Mouse (Mus musculus): Measurements from ENCODE around the gene Pum1. TPM values are rescaled to one million over a fixed set of nuclear protein-coding genes. Genes with fewer than 3 reads are reported as not detected.
"Not testable (repeated sequence)": the region's sequence is repeated elsewhere in the genome, so short reads cannot be mapped to it uniquely, and the experiment has no call there.

Gene Pum1
- polyA plus RNA-seq, 1 experiment from 2014 or later = 81.2 TPM

GRCm38 (mm10) chr4:130670023-130670422 lies 6.9 kb downstream of the Pum1 start:
- WGBS = 80% methylated on average over 5 of the region's 5 CpGs
- peaks cover 27% of the 10 kb centered on the region for H3K4me1 ChIP-seq
- H3K4me3 ChIP-seq (replicated peaks); H3K27me3 ChIP-seq; ATAC-seq (ENCODE audit: insufficient number of reproducible peaks, low FRiP score, low TSS enrichment, low read depth); H3K9ac ChIP-seq; H3K9me3 ChIP-seq (replicated peaks); H3K27ac ChIP-seq (replicated peaks); H3K4me2 ChIP-seq (replicated peaks): not testable (repeated sequence)
- peaks cover 48% of the 10 kb centered on the region for H3K36me3 ChIP-seq

GRCm38 (mm10) chr4:130671079-130671845 lies 8.1 kb downstream of the Pum1 start:
- Histone ChIP-seq H3K9me3 (replicated peaks) (no peaks in the 10 kb centered on the region), H3K9ac (no peak overlapping the region), H3K4me2 (replicated peaks) (no peak overlapping the region), H3K27ac (replicated peaks) (no peak overlapping the region), H3K4me3 (replicated peaks) (no peak overlapping the region), H3K27me3 (no peaks in the 10 kb centered on the region), H3K4me1 (peaks cover 25% of the 10 kb centered on the region), H3K36me3 (peaks cover 49% of the 10 kb centered on the region)
- no peak for ATAC-seq (ENCODE audit: insufficient number of reproducible peaks, low FRiP score, low TSS enrichment, low read depth)
- WGBS = 86% methylated on average over 4 of the region's 4 CpGs

GRCm38 (mm10) chr4:130672161-130672560 lies 9.0 kb downstream of the Pum1 start:
- Histone ChIP-seq H3K4me3 (replicated peaks) (no peak overlapping the region), H3K27me3 (no peaks in the 10 kb centered on the region), H3K9me3 (replicated peaks) (no peaks in the 10 kb centered on the region), H3K4me2 (replicated peaks) (no peak overlapping the region), H3K9ac (no peak overlapping the region), H3K27ac (replicated peaks) (no peak overlapping the region), H3K36me3 (peaks cover 58% of the 10 kb centered on the region), H3K4me1 (peaks cover 25% of the 10 kb centered on the region)
- no peak for ATAC-seq (ENCODE audit: insufficient number of reproducible peaks, low FRiP score, low TSS enrichment, low read depth)

GRCm38 (mm10) chr4:130676746-130677145 lies 13.6 kb downstream of the Pum1 start:
- Histone ChIP-seq H3K4me1 (no peaks in the 10 kb centered on the region), H3K27ac (replicated peaks) (no peak overlapping the region), H3K27me3 (no peaks in the 10 kb centered on the region), H3K4me2 (replicated peaks) (no peak overlapping the region), H3K4me3 (replicated peaks) (no peak overlapping the region), H3K9ac (no peak overlapping the region), H3K36me3 (peaks cover 64% of the 10 kb centered on the region), H3K9me3 (replicated peaks) (no peaks in the 10 kb centered on the region)
- 92% methylated on average over 2 of the region's 2 CpGs for WGBS
- no peak for ATAC-seq (ENCODE audit: insufficient number of reproducible peaks, low FRiP score, low TSS enrichment, low read depth)

- Histone ChIP-seq H3K4me3 (replicated peaks) (no peak overlapping the region), H3K9ac (no peak overlapping the region), H3K4me2 (replicated peaks) (no peak overlapping the region), H3K36me3 (peaks cover 58% of the 10 kb centered on the region), H3K4me1 (no peaks in the 10 kb centered on the region), H3K9me3 (replicated peaks) (no peaks in the 10 kb centered on the region), H3K27me3 (no peaks in the 10 kb centered on the region), H3K27ac (replicated peaks) (no peak overlapping the region)
- no peak for ATAC-seq (ENCODE audit: insufficient number of reproducible peaks, low FRiP score, low TSS enrichment, low read depth)
- 95% methylated on average over 3 of the region's 3 CpGs for WGBS
Observed at GRCm38 (mm10) chr4:130678149-130678548, 15.0 kb downstream of the Pum1 start.

- H3K27me3 ChIP-seq = no peaks in the 10 kb centered on the region
- WGBS = 95% methylated on average over 6 of the region's 6 CpGs
- H3K27ac ChIP-seq (replicated peaks) = no peak overlapping the region
- H3K9me3 ChIP-seq (replicated peaks) = no peaks in the 10 kb centered on the region
- no peaks in the 10 kb centered on the region for H3K4me1 ChIP-seq
- peaks cover 51% of the 10 kb centered on the region for H3K36me3 ChIP-seq
- H3K9ac ChIP-seq = no peak overlapping the region
- no peak overlapping the region for H3K4me2 ChIP-seq (replicated peaks)
- H3K4me3 ChIP-seq (replicated peaks) = no peak overlapping the region
- no peak for ATAC-seq (ENCODE audit: insufficient number of reproducible peaks, low FRiP score, low TSS enrichment, low read depth)
Observed at GRCm38 (mm10) chr4:130680676-130681075, 17.6 kb downstream of the Pum1 start.

- H3K4me1 ChIP-seq; H3K27ac ChIP-seq (replicated peaks); H3K9me3 ChIP-seq (replicated peaks); H3K4me2 ChIP-seq (replicated peaks); H3K9ac ChIP-seq; H3K4me3 ChIP-seq (replicated peaks); ATAC-seq (ENCODE audit: insufficient number of reproducible peaks, low FRiP score, low TSS enrichment, low read depth); H3K27me3 ChIP-seq: not testable (repeated sequence)
- WGBS = 86% methylated on average over 5 of the region's 5 CpGs
- peaks cover 38% of the 10 kb centered on the region for H3K36me3 ChIP-seq
Observed at GRCm38 (mm10) chr4:130683051-130683450, 19.9 kb downstream of the Pum1 start.

- no peak overlapping the region for H3K4me2 ChIP-seq (replicated peaks)
- no peak for ATAC-seq (ENCODE audit: insufficient number of reproducible peaks, low FRiP score, low TSS enrichment, low read depth)
- WGBS = 64% methylated on average over 3 of the region's 3 CpGs
Observed at GRCm38 (mm10) chr4:130693936-130694335, 30.8 kb downstream of the Pum1 start.

GRCm38 (mm10) chr4:130694982-130695381 lies 31.9 kb downstream of the Pum1 start:
- Histone ChIP-seq H3K9me3 (replicated peaks) (no peaks in the 10 kb centered on the region), H3K4me2 (replicated peaks) (no peak overlapping the region), H3K4me1 (0 out of 2 replicates have a peak, but pooled peaks cover 4% of the 10 kb centered on the region), H3K9ac (no peak overlapping the region), H3K36me3 (peaks cover 6% of the 10 kb centered on the region; the same call in 1 of the 2 replicates), H3K27ac (replicated peaks) (no peak overlapping the region), H3K27me3 (no peaks in the 10 kb centered on the region), H3K4me3 (replicated peaks) (no peak overlapping the region)
- WGBS = 89% methylated on average over 3 of the region's 3 CpGs
- no peak for ATAC-seq (ENCODE audit: insufficient number of reproducible peaks, low FRiP score, low TSS enrichment, low read depth)

More at GRCm38 (mm10) chr4:130693936-130694335, 30.8 kb downstream of the Pum1 start:
- Histone ChIP-seq H3K9me3 (replicated peaks) (no peaks in the 10 kb centered on the region), H3K27ac (replicated peaks) (no peak overlapping the region), H3K4me3 (replicated peaks) (no peak overlapping the region), H3K4me1 (no peaks in the 10 kb centered on the region), H3K36me3 (peaks cover 6% of the 10 kb centered on the region; the same call in 1 of the 2 replicates), H3K27me3 (no peaks in the 10 kb centered on the region), H3K9ac (no peak overlapping the region)

- H3K9ac ChIP-seq = no peak overlapping the region
- H3K9me3 ChIP-seq (replicated peaks) = no peaks in the 10 kb centered on the region
- no peak overlapping the region for H3K4me2 ChIP-seq (replicated peaks)
- no peak for ATAC-seq (ENCODE audit: insufficient number of reproducible peaks, low FRiP score, low TSS enrichment, low read depth)
- H3K27me3 ChIP-seq = no peaks in the 10 kb centered on the region
- no peak overlapping the region for H3K27ac ChIP-seq (replicated peaks)
- H3K36me3 ChIP-seq = peaks cover 40% of the 10 kb centered on the region
- WGBS = 85% methylated on average over 2 of the region's 2 CpGs
- H3K4me3 ChIP-seq (replicated peaks) = no peak overlapping the region
- 0 out of 2 replicates have a peak, but pooled peaks cover 4% of the 10 kb centered on the region for H3K4me1 ChIP-seq
Observed at GRCm38 (mm10) chr4:130701061-130701460, 37.9 kb downstream of the Pum1 start.

- peaks cover 40% of the 10 kb centered on the region for H3K36me3 ChIP-seq
- ATAC-seq (ENCODE audit: insufficient number of reproducible peaks, low FRiP score, low TSS enrichment, low read depth) = no peak
- H3K4me3 ChIP-seq (replicated peaks) = no peak overlapping the region
- no peak overlapping the region for H3K9ac ChIP-seq
- no peaks in the 10 kb centered on the region for H3K27me3 ChIP-seq
- H3K9me3 ChIP-seq (replicated peaks) = no peaks in the 10 kb centered on the region
- H3K4me2 ChIP-seq (replicated peaks) = no peak overlapping the region
- 0 out of 2 replicates have a peak, but pooled peaks cover 4% of the 10 kb centered on the region for H3K4me1 ChIP-seq
- no peak overlapping the region for H3K27ac ChIP-seq (replicated peaks)
- WGBS = 95% methylated on average over 3 of the region's 3 CpGs
Observed at GRCm38 (mm10) chr4:130702835-130703535, 39.9 kb downstream of the Pum1 start.

All from embryonic facial prominence, embryonic 15.5 days (tissue).